In genomic region chr12:15542486-15542885, GRCm38 (mm10) we compare ENCODE assay signal across 22 mouse cellular contexts.
DNase-seq lines count a peak whose midpoint lies in the region; ATAC-seq lines count a peak whose summit lies in the region.
"Had no signal": no experiment of that assay in that cellular context is flagged by ENCODE, and none has a peak within 500 bp of the region (broad histone marks: within the 10 kb centered on the region; RNA-seq: fewer than 3 reads in every experiment).

No protein-coding gene starts in this region.

- WGBS in midbrain, embryonic 16.5 days: 77% methylated on average over 2 of the region's 2 CpGs

- peak; percentile 12 to 65 for DNase-seq in adrenal gland, adult (ENCODE audit: inconsistent age in 2 of 2, low spot score in 1 of 2)
- DNase-seq in adrenal gland, adult 8-10 months: no peak
- peak; percentile 38 for DNase-seq in 3T3-L1 (ENCODE audit: low read depth, low spot score)
- DNase-seq in Muller cell, postnatal 12 days (ENCODE audit: inconsistent ontology term): peak; percentile 63
- DNase-seq in adipocyte (ENCODE audit: low spot score): peak; percentile 66
- no peak for DNase-seq in thymus, postnatal 14 days
- DNase-seq in frontal cortex, postnatal 10 days (ENCODE audit: low spot score in 2 of 2): no peak
- DNase-seq: adrenal gland, postnatal 14 days; cerebellum, adult 11 months; cerebellum, adult 18-20 months; cerebellum, adult 8-10 months; cerebellum, adult 9-11 months; cerebellum, postnatal 14 days; cerebellum, postnatal 36 days; embryo, embryonic 11 days had no signal

- ATAC-seq in midbrain, embryonic 16.5 days: no peak
- ATAC-seq: activated CD4-positive, CD25-positive, alpha-beta regulatory T cell, adult 4 months; forebrain, embryonic 14.5 days; forebrain, embryonic 16.5 days; Patski had no signal

- no peak overlapping the region for H3K9ac ChIP-seq in midbrain, embryonic 16.5 days (ENCODE audit: low read depth, low read length)
- H3K9ac ChIP-seq: embryonic facial prominence, embryonic 13.5 days; embryonic facial prominence, embryonic 15.5 days had no signal

- H3K27me3 ChIP-seq in midbrain, embryonic 16.5 days (ENCODE audit: control insufficient read depth, insufficient read depth, low read depth, low read length): no peaks in the 10 kb centered on the region
- H3K27me3 ChIP-seq: embryonic facial prominence, embryonic 13.5 days; embryonic facial prominence, embryonic 15.5 days had no signal

- no peaks in the 10 kb centered on the region for H3K9me3 ChIP-seq in midbrain, embryonic 16.5 days (replicated peaks; ENCODE audit: control insufficient read depth, low read length, poor library complexity, severe bottlenecking)
- H3K9me3 ChIP-seq: embryonic facial prominence, embryonic 13.5 days; embryonic facial prominence, embryonic 15.5 days had no signal

- H3K4me3 ChIP-seq in midbrain, embryonic 16.5 days (ENCODE audit: low read depth, low read length): no peak overlapping the region
- H3K4me3 ChIP-seq: embryonic facial prominence, embryonic 13.5 days; embryonic facial prominence, embryonic 15.5 days had no signal

- H3K4me2 ChIP-seq in midbrain, embryonic 16.5 days (ENCODE audit: low read length): no peak overlapping the region
- H3K4me2 ChIP-seq: embryonic facial prominence, embryonic 13.5 days; embryonic facial prominence, embryonic 15.5 days had no signal

- H3K36me3 ChIP-seq in midbrain, embryonic 16.5 days (ENCODE audit: control insufficient read depth, insufficient read depth, low read length): no peaks in the 10 kb centered on the region
- H3K36me3 ChIP-seq: embryonic facial prominence, embryonic 13.5 days; embryonic facial prominence, embryonic 15.5 days had no signal

- H3K4me1 ChIP-seq in midbrain, embryonic 16.5 days (ENCODE audit: control insufficient read depth, insufficient read depth, low read length): no peaks in the 10 kb centered on the region
- H3K4me1 ChIP-seq: embryonic facial prominence, embryonic 13.5 days; embryonic facial prominence, embryonic 15.5 days had no signal

- H3K27ac ChIP-seq in midbrain, embryonic 16.5 days (ENCODE audit: low read length): no peak overlapping the region
- H3K27ac ChIP-seq: embryonic facial prominence, embryonic 13.5 days; embryonic facial prominence, embryonic 15.5 days had no signal

Comparison
In these comparisons a context has a peak if more than half of its experiments do, and no peak if none do; other contexts are left out.
1. DNase-seq: peak in adrenal gland, adult (2 of 2), 3T3-L1 (single experiment), Muller cell, postnatal 12 days (single experiment) and adipocyte (single experiment); none in adrenal gland, adult 8-10 months (single experiment), thymus, postnatal 14 days (single experiment) and frontal cortex, postnatal 10 days (0 of 2).